Mouse (Mus musculus) retina, embryonic 14.5 days (tissue): ENCODE data around the gene Rad51b.

Source experiments
- DNase-seq: peaks from one replicate; pipeline ENCODE4 v3.0.0-alpha.2; 2015; ENCODE audit warnings: low spot score

The Rad51b gene

DNA sequence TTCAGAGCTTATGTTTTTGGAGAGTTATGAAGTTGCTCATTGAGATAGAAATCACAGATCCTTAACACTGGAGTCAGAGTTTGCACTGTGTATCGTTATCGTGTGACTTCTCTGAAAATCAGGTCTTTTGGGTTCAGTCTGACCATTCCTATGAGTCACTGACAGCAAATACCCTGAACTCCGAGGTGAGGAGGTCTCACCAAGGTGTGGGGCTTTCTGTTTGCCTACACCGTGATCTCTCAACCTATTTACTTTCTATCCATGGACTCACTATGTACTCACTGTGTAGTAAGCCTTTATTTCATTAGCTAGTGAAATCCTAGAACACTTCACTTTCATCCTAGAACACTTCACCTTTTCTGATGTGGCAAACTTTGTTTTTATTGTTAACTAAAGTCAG lies 34.6 kb downstream of the Rad51b start:
- DNase-seq: no peak

DNA sequence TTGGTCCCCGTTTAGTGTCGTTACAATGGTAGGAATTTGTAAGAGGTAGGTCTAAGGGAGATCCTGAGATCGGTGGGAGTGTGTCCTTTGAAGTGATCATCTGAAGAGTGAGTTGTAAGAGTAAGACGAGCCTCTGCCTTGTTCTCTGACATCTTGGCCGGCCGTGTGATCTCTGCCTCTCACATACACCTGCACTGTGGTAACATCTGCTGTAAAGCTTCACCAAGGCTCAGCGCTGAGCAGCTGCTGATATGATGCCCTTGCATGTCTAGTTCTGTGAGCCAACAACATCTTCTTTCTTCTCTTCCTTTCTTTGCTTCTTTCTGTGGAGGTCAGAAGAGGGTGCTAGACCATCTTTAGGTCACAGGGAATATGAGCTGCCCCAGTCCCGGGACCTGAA lies 41.7 kb downstream of the Rad51b start:
- no peak for DNase-seq

DNA sequence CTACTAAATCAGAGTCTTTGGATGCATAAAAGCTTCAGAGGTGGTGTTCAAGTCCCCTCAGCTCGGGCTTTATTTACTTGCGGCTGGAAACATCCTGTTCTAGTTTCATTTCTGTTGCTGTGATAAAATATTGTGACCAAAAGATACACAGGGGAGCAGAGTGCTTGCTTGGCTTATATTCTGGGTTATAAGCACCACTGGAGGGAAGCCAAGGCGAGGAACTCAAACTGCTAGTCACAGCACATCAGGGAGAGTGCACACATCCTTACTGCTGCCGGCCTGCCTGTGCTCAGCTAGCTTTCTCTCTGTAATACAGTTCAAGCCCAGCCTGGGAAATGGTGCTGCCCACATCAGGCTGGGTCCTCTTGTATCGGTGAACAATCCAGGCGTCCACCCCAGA lies 43.4 kb downstream of the Rad51b start:
- no peak for DNase-seq

DNA sequence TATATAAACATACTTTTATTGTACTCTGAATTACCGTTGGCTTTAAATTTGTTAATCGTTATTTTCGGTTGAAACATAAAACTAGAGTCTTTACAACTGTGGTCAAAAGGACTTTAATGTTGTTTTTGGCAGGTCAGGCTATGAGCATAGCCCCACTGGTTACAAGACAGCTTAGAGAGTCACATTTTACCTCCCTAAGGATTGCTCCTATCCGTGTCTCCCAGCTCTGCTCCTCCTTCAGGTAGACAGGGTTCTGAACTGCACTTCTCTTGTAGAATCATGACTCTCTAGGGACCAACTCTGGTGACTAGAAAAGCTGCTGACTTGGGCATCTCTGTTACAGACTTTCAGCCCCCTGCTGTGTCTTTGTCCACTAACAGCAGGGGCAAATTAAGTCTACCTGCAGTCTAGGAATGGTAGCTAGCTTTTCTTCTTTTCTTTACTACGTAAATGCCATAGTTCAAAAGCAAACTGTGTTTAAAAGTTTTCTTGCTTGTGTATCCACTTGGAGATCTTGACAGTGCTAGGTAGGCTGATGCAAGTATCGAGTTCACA lies 44.3 kb downstream of the Rad51b start:
- no peak for DNase-seq

DNA sequence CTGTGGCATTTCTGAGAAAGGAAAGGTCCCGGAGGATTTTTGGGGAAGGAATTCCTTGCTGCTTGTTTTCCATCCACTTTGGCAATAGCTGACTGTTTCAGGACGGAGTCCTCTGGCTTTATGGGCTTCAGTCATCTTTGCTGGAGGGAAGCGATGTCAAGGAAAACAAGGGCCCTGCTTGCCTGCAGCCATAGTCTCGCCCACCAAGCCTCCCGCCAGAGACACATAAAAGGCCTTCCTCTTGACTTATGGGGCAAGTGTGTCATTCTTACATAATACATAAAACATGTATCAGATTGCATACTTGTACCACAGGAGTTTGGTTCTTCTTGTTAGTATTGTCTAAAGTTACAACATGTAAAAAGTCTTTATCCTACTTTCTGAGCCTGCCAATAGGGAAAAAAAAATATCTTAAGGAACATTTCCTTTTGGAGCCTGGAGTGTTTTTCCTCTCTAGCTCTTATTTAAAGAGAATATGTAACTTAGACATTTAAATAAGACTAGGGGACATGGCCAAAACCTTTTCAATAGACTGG lies 49.2 kb downstream of the Rad51b start:
- DNase-seq: no peak

DNA sequence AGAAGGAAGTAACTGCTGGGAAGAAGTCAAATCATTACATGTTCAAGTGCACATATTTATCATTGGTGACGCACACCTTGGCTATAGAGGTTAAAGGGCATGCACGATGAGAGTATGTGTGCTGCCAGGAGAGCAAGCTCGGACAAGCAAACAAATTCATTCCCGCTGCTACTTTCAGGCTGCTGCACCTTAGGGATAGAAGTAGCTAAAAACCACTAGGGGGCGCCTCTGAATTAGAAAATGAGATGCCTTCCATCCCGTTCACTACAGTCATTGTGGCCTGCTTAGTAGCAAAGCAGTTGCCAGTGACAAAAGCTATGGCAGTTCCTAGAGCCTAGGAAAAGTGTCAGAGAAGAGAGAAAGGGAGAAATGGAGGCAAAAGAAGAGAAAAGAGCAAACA lies 50.6 kb downstream of the Rad51b start:
- DNase-seq: peak; percentile 94

DNA sequence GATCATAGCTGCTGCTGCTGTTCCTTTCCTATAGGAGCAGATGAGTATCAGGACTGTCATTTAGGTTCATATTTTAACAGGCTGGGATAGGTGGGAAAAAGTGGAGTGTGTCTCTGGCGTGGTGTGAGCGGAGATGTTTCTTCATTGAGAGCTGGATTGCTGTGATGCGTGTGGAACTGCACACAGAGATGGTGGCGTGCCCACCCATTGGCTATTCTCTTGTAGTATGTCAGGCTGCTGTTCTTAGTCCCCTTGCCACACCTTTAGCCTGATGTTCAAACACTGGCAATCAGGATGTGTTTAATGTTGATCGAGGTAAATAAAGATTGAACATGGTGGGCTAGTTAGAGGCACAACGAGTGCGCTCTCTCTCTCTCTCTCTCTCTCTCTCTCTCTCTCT lies 54.4 kb downstream of the Rad51b start:
- no peak for DNase-seq

DNA sequence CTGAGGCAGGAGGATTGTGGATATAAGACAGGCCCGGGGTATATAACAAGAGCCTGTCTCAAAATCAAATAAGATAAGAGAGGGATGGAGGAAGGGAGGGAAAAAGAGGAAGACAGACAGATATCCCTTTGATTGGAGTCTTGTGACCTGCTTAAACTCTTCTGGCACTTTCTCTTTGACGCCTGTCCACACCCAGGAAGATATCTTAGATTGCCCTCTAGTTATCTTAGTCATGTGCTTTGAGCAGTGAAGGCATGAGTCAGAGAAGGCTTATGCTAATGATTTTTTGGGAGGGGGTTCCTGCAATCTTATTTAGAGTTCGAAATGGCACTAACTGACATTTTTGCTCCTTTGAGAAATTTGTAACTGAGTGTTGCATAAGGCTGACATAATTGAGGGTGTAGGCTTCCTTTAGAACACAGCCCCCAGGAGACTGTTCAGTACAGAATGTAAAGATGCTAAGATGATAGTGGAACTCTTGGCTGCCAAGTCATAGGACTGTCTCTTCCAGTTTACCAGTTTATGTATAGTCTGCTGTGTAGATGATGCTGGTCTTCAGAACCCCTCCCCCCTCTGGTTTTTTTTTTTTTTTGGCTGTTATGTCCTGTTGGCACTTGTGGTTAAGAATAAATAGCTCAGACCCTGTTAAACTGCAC lies 55.1 kb downstream of the Rad51b start:
- no peak for DNase-seq

DNA sequence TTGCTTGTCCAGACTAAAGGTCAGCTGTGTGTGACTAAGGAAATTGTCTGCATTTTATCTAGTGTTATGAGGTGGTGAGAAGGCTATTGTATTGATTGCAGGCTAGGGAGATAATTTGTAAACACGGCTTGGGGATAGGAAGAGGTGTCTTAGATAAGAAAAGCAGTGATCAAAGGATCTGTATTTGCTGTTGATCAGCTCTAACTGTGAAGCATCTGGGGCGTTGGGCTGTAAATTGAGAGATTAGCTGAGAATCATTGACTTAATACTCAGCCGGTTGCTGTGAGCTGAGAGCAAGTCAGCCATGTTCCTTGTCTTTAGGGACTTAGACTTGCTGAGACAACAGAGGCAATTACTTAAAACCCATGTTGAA lies 55.6 kb downstream of the Rad51b start:
- peak; percentile 40 for DNase-seq

DNA sequence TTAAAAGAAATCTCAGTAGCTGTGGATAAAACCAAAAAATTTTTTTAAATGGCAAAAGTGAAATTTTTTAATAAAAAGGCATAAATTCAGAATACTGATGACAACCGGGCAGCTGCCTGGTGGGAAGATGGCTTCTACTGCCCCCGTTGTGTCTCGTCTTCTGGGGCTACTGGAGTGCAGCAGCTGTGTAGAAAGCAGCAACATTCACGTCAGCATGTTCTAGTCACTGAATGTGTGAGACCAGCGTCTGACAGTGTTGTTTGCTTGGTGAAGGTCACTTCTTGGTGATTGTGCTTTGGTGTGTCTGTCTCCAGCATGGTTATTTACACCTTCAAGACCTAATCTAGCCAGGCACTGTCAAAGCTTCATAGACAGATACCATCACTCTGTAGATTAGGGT lies 56.3 kb downstream of the Rad51b start:
- no peak for DNase-seq

DNA sequence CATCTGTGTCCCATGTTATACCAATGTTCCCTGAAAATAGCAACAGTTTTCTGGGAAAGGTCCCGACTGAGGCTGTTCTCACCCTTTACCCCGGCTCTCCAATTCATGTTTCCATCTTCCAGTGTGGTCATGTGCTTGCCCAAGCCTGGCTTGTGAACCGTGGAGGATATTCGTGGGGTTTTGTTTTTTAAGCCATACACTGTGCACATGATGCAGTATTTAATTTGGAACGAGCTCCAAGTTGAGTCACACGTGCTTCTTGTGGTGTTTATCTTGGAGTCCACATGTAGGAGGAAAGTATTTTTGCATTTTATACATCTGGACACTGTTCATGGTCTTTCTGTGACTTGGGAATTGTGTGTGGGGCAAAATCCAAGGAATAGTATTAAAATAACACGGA lies 57.5 kb downstream of the Rad51b start:
- DNase-seq: no peak

DNA sequence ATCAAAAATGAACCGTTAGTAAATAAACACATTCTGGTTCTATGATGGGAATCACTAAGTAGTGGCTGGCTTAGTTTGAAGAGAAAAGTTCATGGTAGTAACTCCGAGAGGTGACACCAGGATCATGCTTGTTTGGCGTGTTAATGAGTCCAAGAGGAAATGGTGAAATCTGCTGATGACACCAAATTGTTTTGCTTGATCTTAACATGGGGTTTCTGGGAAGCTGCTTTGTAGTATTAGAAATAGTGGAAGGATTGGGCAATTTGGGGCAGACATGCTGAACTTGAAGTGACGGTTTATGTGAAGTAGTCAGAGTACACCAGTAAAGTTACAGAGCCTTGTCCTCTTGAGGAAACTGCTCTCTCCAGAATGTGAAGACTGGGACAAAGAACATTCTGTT lies 59.1 kb downstream of the Rad51b start:
- DNase-seq: no peak

DNA sequence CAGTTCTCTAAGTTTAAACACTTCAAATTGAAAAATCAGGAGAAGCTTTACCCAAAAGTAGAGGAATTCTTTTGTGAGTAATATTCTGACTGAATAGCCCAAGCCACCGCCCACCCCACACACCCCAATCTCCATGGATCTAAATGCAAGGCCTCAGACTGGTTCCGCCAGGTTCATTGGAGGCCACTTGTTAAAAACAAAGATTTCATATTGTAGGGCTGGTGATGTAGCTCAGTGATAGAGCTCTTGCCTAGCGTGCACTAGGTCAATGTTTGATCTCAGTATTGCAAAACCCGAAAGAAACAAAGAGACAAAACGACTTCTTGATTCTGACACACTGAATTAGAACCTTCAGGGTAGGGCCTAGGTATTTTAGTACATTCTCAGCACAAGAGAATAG lies 60.5 kb downstream of the Rad51b start:
- no peak for DNase-seq

DNA sequence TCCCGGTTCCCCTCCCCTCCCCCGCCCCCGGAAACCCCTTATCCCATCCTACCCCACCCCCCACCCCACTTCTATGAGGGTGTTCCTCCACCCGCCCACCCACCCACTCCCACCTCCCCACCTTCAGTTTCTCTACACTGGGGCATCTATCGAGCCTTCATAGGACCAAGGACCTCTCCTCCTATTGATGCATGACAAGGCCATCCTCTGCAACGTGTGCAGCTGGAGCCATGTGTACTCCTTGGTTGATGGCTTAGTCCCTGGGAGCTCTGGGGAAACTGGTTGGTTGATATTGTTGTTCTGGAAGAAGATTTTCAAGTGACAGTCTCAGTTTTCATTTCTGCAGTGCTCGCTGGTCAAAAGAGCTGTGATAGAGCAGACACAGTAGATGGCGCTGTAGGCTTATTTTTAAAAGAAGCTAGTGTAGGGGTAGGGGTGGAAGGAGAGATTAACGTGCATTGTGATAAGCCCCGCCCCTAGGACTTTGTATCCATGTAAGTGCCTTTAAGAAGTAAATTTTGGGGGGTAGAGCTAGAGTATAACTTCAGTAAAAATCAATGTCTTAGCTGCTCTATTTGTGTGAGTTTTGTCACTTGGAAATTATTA lies 61.6 kb downstream of the Rad51b start:
- DNase-seq: peak; percentile 93

DNA sequence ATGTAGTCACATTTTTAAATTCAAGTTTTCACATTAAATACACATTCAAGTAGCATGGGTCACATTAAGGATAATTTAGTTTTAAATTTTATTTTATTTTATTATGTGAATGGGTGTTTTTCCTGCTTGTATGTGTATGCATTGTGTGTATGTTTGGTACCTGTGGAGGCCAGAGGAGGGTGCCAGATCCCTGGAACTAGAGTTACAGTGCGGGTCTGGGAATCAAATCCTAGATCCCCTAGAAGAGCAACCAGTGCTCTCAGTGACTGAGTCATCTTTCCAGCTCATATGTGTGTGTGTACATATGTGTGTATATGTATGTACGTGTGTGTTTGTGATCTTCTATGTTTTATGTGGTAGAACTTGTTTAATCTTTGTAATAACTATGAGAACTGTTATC lies 62.3 kb downstream of the Rad51b start:
- DNase-seq: peak; percentile 27

DNA sequence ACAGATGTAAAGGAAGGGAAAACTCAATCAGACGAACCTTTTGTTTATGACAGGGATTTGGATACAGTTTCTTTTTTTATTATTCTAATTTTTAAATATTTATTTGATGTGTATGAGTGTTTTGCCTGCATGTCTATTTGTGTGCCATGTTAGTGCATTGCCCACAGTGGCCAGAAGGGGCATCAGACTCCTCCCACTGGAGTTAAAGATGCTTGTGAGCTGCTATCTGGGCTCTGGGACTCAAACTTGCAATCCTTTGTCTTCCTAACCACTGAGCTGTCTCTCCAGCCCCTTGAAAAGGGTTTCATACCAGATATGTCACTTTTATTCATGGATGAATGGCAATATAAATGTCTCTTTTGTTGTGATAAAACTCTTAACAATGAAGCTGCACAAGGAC lies 65.1 kb downstream of the Rad51b start:
- peak; percentile 55 for DNase-seq

DNA sequence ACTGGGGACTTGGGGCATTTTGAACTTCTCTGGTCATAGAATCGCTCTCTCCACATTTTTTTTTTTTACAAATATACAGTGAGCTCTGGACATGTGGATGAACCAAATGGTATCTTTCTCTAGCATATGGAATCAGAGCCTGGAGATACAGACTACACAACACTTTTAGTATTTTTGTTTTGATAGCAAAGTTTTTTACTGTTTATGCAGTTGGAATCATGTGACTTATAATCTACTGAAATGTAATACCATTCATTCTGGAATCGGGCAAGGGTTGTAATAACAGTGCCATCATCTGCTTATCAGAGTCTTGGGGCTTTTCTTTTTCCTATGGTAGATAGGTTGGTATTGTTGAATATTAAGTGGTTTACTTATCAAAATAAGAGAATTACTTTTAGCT lies 67.2 kb downstream of the Rad51b start:
- no peak for DNase-seq

DNA sequence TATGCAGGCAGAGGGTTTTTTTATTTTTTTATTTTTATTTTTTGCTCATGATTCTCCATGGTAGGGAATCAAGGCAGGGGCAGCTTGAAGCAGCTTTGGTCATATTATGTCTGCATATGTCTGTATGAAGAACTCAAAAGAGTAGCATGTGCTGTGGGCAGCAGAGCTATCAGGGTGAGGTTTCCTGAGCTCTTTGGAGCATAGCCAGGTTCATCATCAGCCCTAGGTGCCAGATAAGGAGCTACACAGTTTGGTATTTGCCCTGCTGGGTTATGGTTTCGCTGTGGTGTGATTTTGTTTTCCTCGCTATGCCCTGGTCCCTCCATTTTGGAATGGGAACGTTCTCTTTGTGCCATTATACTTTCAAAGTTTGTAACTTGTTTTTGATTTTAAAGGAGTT lies 71.7 kb downstream of the Rad51b start:
- no peak for DNase-seq

DNA sequence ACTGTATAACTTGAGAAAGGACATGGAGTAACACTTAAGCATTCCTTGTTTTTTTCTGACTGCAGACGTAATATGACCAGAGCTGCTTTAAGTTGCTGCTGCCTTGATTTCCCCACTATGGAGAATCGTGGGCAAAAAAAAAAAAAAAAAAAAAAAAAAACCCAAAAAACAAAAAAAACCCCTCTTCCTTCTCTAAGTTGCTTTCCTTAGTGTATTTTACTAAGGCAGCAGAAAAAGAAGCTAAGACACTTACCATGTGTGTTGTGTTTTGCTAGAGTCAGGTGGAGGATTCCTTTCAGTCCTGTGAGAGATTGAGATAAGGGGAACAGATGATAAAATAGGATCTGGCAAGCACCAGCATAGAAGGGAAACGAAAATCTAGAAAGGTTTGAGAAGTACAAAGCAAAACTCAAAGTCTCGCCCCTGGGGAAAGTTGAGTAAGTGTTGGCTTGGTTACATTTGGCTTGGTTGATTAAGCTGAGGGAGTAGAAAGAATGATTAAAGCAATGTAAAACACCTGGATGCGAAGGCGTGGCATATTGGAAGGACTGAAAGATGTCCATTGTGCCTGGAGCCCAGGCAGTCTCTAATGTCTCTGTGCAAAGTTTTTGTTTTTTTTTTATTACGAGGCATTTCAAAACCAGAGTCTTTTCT lies 72.6 kb downstream of the Rad51b start:
- DNase-seq: no peak

DNA sequence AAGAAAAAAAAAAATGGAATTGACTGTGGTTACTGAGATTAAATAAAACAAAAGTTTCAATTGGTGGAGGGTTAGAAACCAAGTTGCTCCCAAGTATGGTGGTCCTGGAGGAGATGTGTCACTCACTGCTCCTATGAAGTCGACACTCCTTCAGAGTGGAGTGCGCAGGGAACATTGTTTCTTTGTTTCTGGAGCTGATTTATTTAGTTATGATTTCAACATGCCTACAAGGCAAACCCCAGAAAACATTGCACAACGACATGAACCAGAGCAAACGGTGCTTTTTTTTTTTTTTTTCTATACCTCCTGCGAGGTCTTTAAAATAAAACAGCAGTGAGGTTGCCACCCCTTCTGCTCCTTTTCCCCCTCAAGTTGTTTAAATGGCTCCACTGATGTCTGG lies 75.6 kb downstream of the Rad51b start:
- no peak for DNase-seq

DNA sequence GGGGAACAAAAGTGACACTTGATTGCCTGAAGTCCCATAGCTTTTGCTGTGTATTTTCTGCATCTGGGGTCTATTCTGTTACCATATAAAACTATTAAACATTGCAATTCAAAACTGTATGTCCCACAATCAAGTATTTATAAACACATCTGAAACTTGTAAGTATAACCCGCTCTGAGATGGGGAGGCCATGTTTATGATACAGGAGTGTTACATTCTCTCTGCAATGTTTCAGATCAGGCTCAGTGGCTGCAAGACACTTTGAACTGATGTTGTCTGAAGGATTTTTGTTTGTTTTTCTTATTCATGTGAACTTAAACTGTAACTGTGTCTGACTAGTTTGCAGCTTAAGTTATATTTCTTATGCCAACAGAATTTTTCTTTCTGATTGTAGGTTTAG lies 80.3 kb downstream of the Rad51b start:
- no peak for DNase-seq

DNA sequence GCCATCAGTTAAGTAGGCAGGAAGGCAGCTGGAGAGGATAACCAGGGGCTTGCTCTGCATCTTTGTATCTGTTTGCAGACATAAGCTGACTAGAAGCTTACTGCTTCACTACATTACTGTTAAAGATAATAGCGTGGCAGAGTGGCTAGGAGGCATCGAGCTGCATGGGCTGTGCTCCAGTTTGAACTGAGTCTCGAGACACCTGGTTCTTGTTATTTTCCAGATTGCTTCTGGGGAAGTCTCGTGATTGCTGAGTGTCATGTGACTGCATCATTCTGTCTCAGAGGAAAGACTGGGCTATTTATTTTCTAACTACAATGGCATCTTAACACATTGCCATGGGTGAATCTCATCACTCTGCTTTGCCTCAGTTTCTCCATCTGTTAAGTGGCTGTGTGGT lies 80.8 kb downstream of the Rad51b start:
- DNase-seq: no peak

DNA sequence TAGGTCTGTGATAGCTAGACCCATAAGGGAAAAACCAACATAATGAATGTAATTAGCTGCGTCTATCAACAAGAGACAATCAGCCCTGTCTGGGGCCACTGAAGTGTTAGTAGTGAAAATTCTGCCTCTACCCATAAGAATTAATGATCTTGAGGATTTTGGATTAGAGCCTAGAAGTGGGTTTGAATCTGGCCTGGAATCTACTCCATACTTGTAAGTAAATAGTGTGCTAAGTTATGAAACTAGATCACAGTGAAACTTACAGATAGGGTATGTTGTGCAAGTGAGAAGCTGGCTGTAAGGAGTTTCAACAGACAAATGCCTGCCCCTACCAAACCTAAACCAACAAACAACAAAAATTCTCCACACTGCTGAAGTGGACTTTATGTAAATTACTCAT lies 83.1 kb downstream of the Rad51b start:
- DNase-seq: no peak
